ENCODE assay signal across 22 mouse cellular contexts in the genomic region with DNA sequence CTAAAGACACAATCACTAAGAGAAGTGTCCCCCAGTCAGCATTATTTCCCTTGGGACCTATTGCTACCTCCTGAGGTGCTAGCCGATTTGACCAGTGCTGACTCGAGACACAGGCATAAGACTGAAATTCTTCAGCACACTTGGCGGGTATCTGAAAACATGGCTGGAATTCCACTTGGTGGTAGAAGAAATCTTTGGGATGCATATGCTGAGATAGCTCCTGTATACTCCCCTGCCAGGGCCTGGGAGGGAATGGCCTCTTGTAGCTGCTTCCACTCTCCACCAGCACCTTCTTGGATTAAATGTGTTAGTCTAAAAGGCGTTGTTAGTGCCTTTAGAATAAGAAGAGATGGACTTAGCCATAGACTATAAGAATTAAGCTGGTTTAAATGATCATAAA. TPM values are rescaled to one million over a fixed set of nuclear protein-coding genes. Genes with fewer than 3 reads are reported as not detected.
A peak's percentile ranks its signal among the peaks of the same experiment; 100 is the strongest.
DNase-seq lines count a peak whose midpoint lies in the region; ATAC-seq and TF ChIP-seq lines count a peak whose summit lies in the region.
"Had no signal": no experiment of that assay in that cellular context is flagged by ENCODE, and none has a peak within 500 bp of the region (broad histone marks: within the 10 kb centered on the region; RNA-seq: fewer than 3 reads in every experiment).

No protein-coding gene starts in this region.

- no peak for DNase-seq in embryonic facial prominence, embryonic 10.5 days (ENCODE audit: low spot score)
- DNase-seq in heart, postnatal 14 days, result no peak
- DNase-seq in kidney, postnatal 10 days, result peak; percentile 4
- DNase-seq in kidney, postnatal 36 days, result no peak
- DNase-seq in stomach, postnatal 0 days (ENCODE audit: low spot score), result no peak
- DNase-seq: adrenal gland, adult 2 months; cerebellum, adult 2 months; cerebellum, postnatal 36 days; gastrocnemius, postnatal 25 days; right cerebral cortex, postnatal 25 days had no signal

- TF ChIP-seq CTCF in stomach, postnatal 0 days (IDR thresholded peaks at IDR 0.05; ENCODE audit: low read depth), result no peak

- no peak overlapping the region for H3K27ac ChIP-seq in embryonic facial prominence, embryonic 13.5 days
- no peak overlapping the region for H3K27ac ChIP-seq in embryonic facial prominence, embryonic 10.5 days (replicated peaks)
- H3K27ac ChIP-seq in heart, embryonic 15.5 days, result no peak overlapping the region
- H3K27ac ChIP-seq in stomach, embryonic 14.5 days (ENCODE audit: low read length), result no peak overlapping the region
- H3K27ac ChIP-seq in stomach, postnatal 0 days (replicated peaks), result no peak overlapping the region
- H3K27ac ChIP-seq: stomach, embryonic 15.5 days had no signal

- whole genome bisulfite sequencing in embryonic facial prominence, embryonic 13.5 days, result 82% methylated on average over 4 of the region's 4 CpGs
- 83% methylated on average over 4 of the region's 4 CpGs for WGBS in embryonic facial prominence, embryonic 10.5 days
- 60% methylated on average over 4 of the region's 4 CpGs for WGBS in heart, embryonic 15.5 days
- WGBS in stomach, embryonic 14.5 days, result 82% methylated on average over 4 of the region's 4 CpGs
- 63% methylated on average over 4 of the region's 4 CpGs for WGBS in stomach, postnatal 0 days

- H3K9me3 ChIP-seq in embryonic facial prominence, embryonic 13.5 days, result no peaks in the 10 kb centered on the region
- H3K9me3 ChIP-seq in embryonic facial prominence, embryonic 10.5 days, result no peaks in the 10 kb centered on the region; the same call in 1 of the 2 replicates
- H3K9me3 ChIP-seq in heart, embryonic 15.5 days (replicated peaks), result no peaks in the 10 kb centered on the region
- H3K9me3 ChIP-seq in stomach, embryonic 14.5 days (ENCODE audit: control insufficient read depth, low read depth, low read length), result no peaks in the 10 kb centered on the region
- H3K9me3 ChIP-seq in stomach, postnatal 0 days (ENCODE audit: control insufficient read depth, low read length), result no peaks in the 10 kb centered on the region
- H3K9me3 ChIP-seq: stomach, embryonic 15.5 days had no signal

- no peak for TF ChIP-seq EP300 in stomach, postnatal 0 days (optimal IDR thresholded peaks at IDR 0.05)

- no peak overlapping the region for H3K4me3 ChIP-seq in embryonic facial prominence, embryonic 13.5 days
- H3K4me3 ChIP-seq in embryonic facial prominence, embryonic 10.5 days, result no peak overlapping the region
- H3K4me3 ChIP-seq in heart, embryonic 15.5 days, result no peak overlapping the region
- no peak overlapping the region for H3K4me3 ChIP-seq in stomach, embryonic 14.5 days (ENCODE audit: low read depth, low read length)
- no peak overlapping the region for H3K4me3 ChIP-seq in stomach, postnatal 0 days (ENCODE audit: low read depth, low read length)
- H3K4me3 ChIP-seq: erythroblast, embryonic 14.5 days; stomach, embryonic 15.5 days had no signal

- intact Hi-C loops in heart, postnatal 14 days (cut with DNase I), result no loop called here

- 0 out of 2 replicates have a peak, but pooled peaks cover 7% of the 10 kb centered on the region for H3K27me3 ChIP-seq in embryonic facial prominence, embryonic 13.5 days
- peaks cover 4% of the 10 kb centered on the region; the same call in 1 of the 2 replicates for H3K27me3 ChIP-seq in embryonic facial prominence, embryonic 10.5 days (replicated peaks; ENCODE audit: low read depth, poor library complexity, severe bottlenecking)
- no peaks in the 10 kb centered on the region for H3K27me3 ChIP-seq in heart, embryonic 15.5 days
- no peaks in the 10 kb centered on the region for H3K27me3 ChIP-seq in stomach, embryonic 14.5 days (ENCODE audit: control insufficient read depth, insufficient read depth, low read length)
- no peaks in the 10 kb centered on the region for H3K27me3 ChIP-seq in stomach, postnatal 0 days (ENCODE audit: control insufficient read depth, insufficient read depth, low read length)
- H3K27me3 ChIP-seq: stomach, embryonic 15.5 days had no signal

- H3K4me1 ChIP-seq in embryonic facial prominence, embryonic 13.5 days, result peaks cover 28% of the 10 kb centered on the region
- H3K4me1 ChIP-seq in embryonic facial prominence, embryonic 10.5 days, result peaks cover 19% of the 10 kb centered on the region
- H3K4me1 ChIP-seq in heart, embryonic 15.5 days (replicated peaks), result no peaks in the 10 kb centered on the region
- peaks cover 5% of the 10 kb centered on the region; the same call in 1 of the 2 replicates for H3K4me1 ChIP-seq in stomach, embryonic 14.5 days (ENCODE audit: control insufficient read depth, insufficient read depth, low read length)
- H3K4me1 ChIP-seq in stomach, postnatal 0 days (replicated peaks; ENCODE audit: control insufficient read depth, insufficient read depth), result no peaks in the 10 kb centered on the region

- H3K9ac ChIP-seq in embryonic facial prominence, embryonic 13.5 days, result no peak overlapping the region
- no peak overlapping the region for H3K9ac ChIP-seq in heart, embryonic 15.5 days
- no peak overlapping the region for H3K9ac ChIP-seq in stomach, embryonic 14.5 days (replicated peaks; ENCODE audit: low read depth, low read length)
- H3K9ac ChIP-seq in stomach, postnatal 0 days (ENCODE audit: low read length), result no peak overlapping the region
- H3K9ac ChIP-seq: stomach, embryonic 15.5 days had no signal

- peak overlapping the region; percentile 26 for H3K4me2 ChIP-seq in embryonic facial prominence, embryonic 13.5 days
- H3K4me2 ChIP-seq in heart, embryonic 15.5 days, result peak overlapping the region; percentile 26
- no peak overlapping the region for H3K4me2 ChIP-seq in stomach, embryonic 14.5 days (replicated peaks; ENCODE audit: low read depth, low read length)
- no peak overlapping the region; the same call in 1 of the 2 replicates for H3K4me2 ChIP-seq in stomach, postnatal 0 days (replicated peaks; ENCODE audit: low read depth)
- H3K4me2 ChIP-seq: liver, embryonic 11.5 days had no signal

- ATAC-seq in embryonic facial prominence, embryonic 13.5 days (ENCODE audit: insufficient number of reproducible peaks, insufficient read depth, low FRiP score, low TSS enrichment, low read depth), result no peak
- no peak for ATAC-seq in heart, embryonic 15.5 days (replicated peaks; ENCODE audit: insufficient number of reproducible peaks, insufficient read depth, low FRiP score, low read depth)
- peak; percentile 37; the same call in 1 of the 2 replicates for ATAC-seq in stomach, embryonic 14.5 days (ENCODE audit: insufficient number of reproducible peaks, insufficient read depth, low FRiP score, low read depth)
- no peak for ATAC-seq in stomach, postnatal 0 days (ENCODE audit: low FRiP score, low TSS enrichment)
- ATAC-seq: forebrain, embryonic 14.5 days; hindbrain, embryonic 16.5 days; midbrain, embryonic 16.5 days had no signal

- no peaks in the 10 kb centered on the region for H3K36me3 ChIP-seq in embryonic facial prominence, embryonic 13.5 days
- no peaks in the 10 kb centered on the region for H3K36me3 ChIP-seq in embryonic facial prominence, embryonic 10.5 days (replicated peaks)
- no peaks in the 10 kb centered on the region for H3K36me3 ChIP-seq in heart, embryonic 15.5 days
- no peaks in the 10 kb centered on the region for H3K36me3 ChIP-seq in stomach, embryonic 14.5 days (ENCODE audit: control insufficient read depth, insufficient read depth, low read length)
- no peaks in the 10 kb centered on the region for H3K36me3 ChIP-seq in stomach, postnatal 0 days (ENCODE audit: control insufficient read depth, insufficient read depth, low read length)
- H3K36me3 ChIP-seq: stomach, embryonic 15.5 days had no signal

RNA-seq across cellular contexts. Expression of a gene that starts 50.8 kb away (rescaled TPM):
- polyA plus RNA-seq in embryonic facial prominence, embryonic 13.5 days (2015; fragmentation: Nextera tagmentation; extraction: Ambion mirVana), result 1.4 and 6.5 TPM in 2 replicates
- polyA plus RNA-seq in embryonic facial prominence, embryonic 10.5 days (2016; fragmentation: Nextera tagmentation; extraction: Ambion mirVana), result 0.79 and 0.88 TPM in 2 replicates
- 0.36 and 0.79 TPM in 2 replicates for polyA plus RNA-seq in heart, embryonic 15.5 days (2015; fragmentation: Nextera tagmentation; extraction: Ambion mirVana)
- not detected for total RNA-seq in heart, postnatal 14 days (2021)
- 1.2 and 1.4 TPM in 2 replicates for polyA plus RNA-seq in stomach, embryonic 14.5 days (2014; fragmentation: Nextera tagmentation; extraction: Ambion mirVana)
- polyA plus RNA-seq in stomach, postnatal 0 days (2015; fragmentation: Nextera tagmentation; extraction: Ambion mirVana), result 1.5 and 2.3 TPM in 2 replicates
- total RNA-seq: adrenal gland, adult 2 months; gastrocnemius, postnatal 25 days; hematopoietic stem cell, adult 5-6 weeks; left cerebral cortex, adult 18-20 months; left cerebral cortex, postnatal 36 days had no signal

Comparison
In these comparisons a context has a peak if more than half of its experiments do, and no peak if none do; other contexts are left out.
1. H3K4me2 ChIP-seq: peak in embryonic facial prominence, embryonic 13.5 days (single experiment) and heart, embryonic 15.5 days (single experiment); none in stomach, embryonic 14.5 days (single experiment) and stomach, postnatal 0 days (single experiment).